ENCODE assay signal across 19 mouse cellular contexts in the genomic region with DNA sequence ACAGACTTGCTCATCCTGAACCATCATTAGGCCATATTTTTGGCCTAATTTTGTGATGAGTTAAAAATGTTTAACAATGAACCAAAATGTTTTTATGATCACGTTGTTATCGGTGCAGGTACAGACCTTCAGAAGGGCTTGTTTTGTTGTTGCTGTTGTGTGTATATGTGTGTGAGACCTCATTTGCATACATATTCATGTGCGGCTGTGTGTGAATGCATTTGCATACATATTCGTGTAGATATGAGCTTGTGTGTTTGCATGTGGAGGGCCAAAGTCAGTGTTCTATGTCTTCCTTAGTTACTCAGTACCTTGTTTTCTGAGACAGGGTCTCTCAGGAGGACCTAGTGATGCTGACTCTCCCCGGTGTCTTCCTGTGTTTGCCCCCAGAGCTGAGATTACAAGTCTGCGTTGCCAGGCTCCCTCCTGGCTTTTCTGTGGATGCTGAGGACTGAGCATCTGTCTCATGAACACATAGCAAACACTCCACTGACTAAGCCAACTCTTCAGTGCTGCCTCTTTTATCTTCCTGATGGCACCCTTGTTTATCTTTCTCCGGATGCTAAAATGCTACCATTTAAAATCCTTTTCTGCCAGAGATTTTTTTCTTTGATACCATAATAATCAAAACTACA.
DNase-seq lines count a peak whose midpoint lies in the region; ATAC-seq lines count a peak whose summit lies in the region.
"Had no signal": no experiment of that assay in that cellular context is flagged by ENCODE, and none has a peak within 500 bp of the region (broad histone marks: within the 10 kb centered on the region; RNA-seq: fewer than 3 reads in every experiment).

No protein-coding gene starts in this region.

- no peak overlapping the region for H3K4me2 ChIP-seq in forebrain, embryonic 14.5 days (ENCODE audit: low read length)
- no peak overlapping the region for H3K4me2 ChIP-seq in forebrain, embryonic 12.5 days
- no peak overlapping the region for H3K4me2 ChIP-seq in neural tube, embryonic 12.5 days (replicated peaks)
- H3K4me2 ChIP-seq in neural tube, embryonic 15.5 days = no peak overlapping the region
- no peak overlapping the region for H3K4me2 ChIP-seq in midbrain, embryonic 14.5 days (ENCODE audit: low read length)

- H3K9me3 ChIP-seq in forebrain, embryonic 14.5 days (replicated peaks; ENCODE audit: control insufficient read depth, low read length) = no peaks in the 10 kb centered on the region; the same call in 1 of the 2 replicates
- no peaks in the 10 kb centered on the region for H3K9me3 ChIP-seq in forebrain, embryonic 12.5 days
- no peaks in the 10 kb centered on the region for H3K9me3 ChIP-seq in neural tube, embryonic 12.5 days
- H3K9me3 ChIP-seq in neural tube, embryonic 15.5 days (replicated peaks) = 0 out of 2 replicates have a peak, but pooled peaks cover 2% of the 10 kb centered on the region
- peaks cover 5% of the 10 kb centered on the region for H3K9me3 ChIP-seq in midbrain, embryonic 14.5 days (ENCODE audit: control insufficient read depth, low read length)
- no peaks in the 10 kb centered on the region; the same call in 1 of the 2 replicates for H3K9me3 ChIP-seq in heart, embryonic 10.5 days

- H3K4me1 ChIP-seq in forebrain, embryonic 14.5 days (ENCODE audit: control insufficient read depth, insufficient read depth, low read length) = no peaks in the 10 kb centered on the region
- no peaks in the 10 kb centered on the region; the same call in 1 of the 2 replicates for H3K4me1 ChIP-seq in forebrain, embryonic 12.5 days
- H3K4me1 ChIP-seq in neural tube, embryonic 12.5 days = no peaks in the 10 kb centered on the region
- H3K4me1 ChIP-seq in neural tube, embryonic 15.5 days = no peaks in the 10 kb centered on the region
- no peaks in the 10 kb centered on the region for H3K4me1 ChIP-seq in midbrain, embryonic 14.5 days (ENCODE audit: control insufficient read depth, insufficient read depth, low read length)
- H3K4me1 ChIP-seq in heart, embryonic 10.5 days = no peaks in the 10 kb centered on the region

- peak; percentile 60; the same call in 1 of the 2 replicates for ATAC-seq in forebrain, embryonic 14.5 days
- ATAC-seq in forebrain, embryonic 12.5 days (ENCODE audit: low FRiP score) = no peak
- ATAC-seq in neural tube, embryonic 12.5 days (ENCODE audit: low FRiP score, low read depth) = peak; percentile 43; the same call in 1 of the 2 replicates
- no peak for ATAC-seq in neural tube, embryonic 15.5 days (ENCODE audit: low FRiP score)
- no peak for ATAC-seq in midbrain, embryonic 14.5 days (ENCODE audit: low FRiP score, low TSS enrichment)
- ATAC-seq: liver, postnatal 0 days had no signal

- no peak overlapping the region for H3K9ac ChIP-seq in forebrain, embryonic 14.5 days (ENCODE audit: low read length)
- no peak overlapping the region for H3K9ac ChIP-seq in forebrain, embryonic 12.5 days
- H3K9ac ChIP-seq in neural tube, embryonic 12.5 days = no peak overlapping the region
- no peak overlapping the region for H3K9ac ChIP-seq in neural tube, embryonic 15.5 days (replicated peaks)
- H3K9ac ChIP-seq in midbrain, embryonic 14.5 days (replicated peaks; ENCODE audit: low read length) = 0 out of 2 replicates have a peak overlapping the region, but pooled peaks have one; percentile 3
- H3K9ac ChIP-seq: liver, postnatal 0 days had no signal

- WGBS in forebrain, embryonic 14.5 days = 75% methylated on average over 7 of the region's 7 CpGs
- WGBS in forebrain, embryonic 12.5 days = 84% methylated on average over 7 of the region's 7 CpGs
- WGBS in neural tube, embryonic 12.5 days = 72% methylated on average over 7 of the region's 7 CpGs
- 55% methylated on average over 7 of the region's 7 CpGs for WGBS in neural tube, embryonic 15.5 days
- 45% methylated on average over 7 of the region's 7 CpGs for WGBS in midbrain, embryonic 14.5 days
- 82% methylated on average over 7 of the region's 7 CpGs for WGBS in heart, embryonic 10.5 days

- H3K27me3 ChIP-seq in forebrain, embryonic 14.5 days (replicated peaks; ENCODE audit: control insufficient read depth, insufficient read depth, low read length) = no peaks in the 10 kb centered on the region
- H3K27me3 ChIP-seq in forebrain, embryonic 12.5 days = no peaks in the 10 kb centered on the region
- H3K27me3 ChIP-seq in neural tube, embryonic 12.5 days (replicated peaks) = no peaks in the 10 kb centered on the region
- H3K27me3 ChIP-seq in neural tube, embryonic 15.5 days (replicated peaks) = no peaks in the 10 kb centered on the region
- H3K27me3 ChIP-seq in midbrain, embryonic 14.5 days (ENCODE audit: control insufficient read depth, insufficient read depth, low read length) = no peaks in the 10 kb centered on the region
- H3K27me3 ChIP-seq in heart, embryonic 10.5 days (ENCODE audit: insufficient read depth, poor library complexity, severe bottlenecking) = no peaks in the 10 kb centered on the region

- peak; percentile 51 for DNase-seq in forebrain, embryonic 14.5 days (ENCODE audit: low spot score)
- DNase-seq in layer of hippocampus, adult 11-12 months (ENCODE audit: low spot score) = peak; percentile 12
- peak; percentile 38 for DNase-seq in midbrain, embryonic 14.5 days
- DNase-seq in heart, embryonic 10.5 days (ENCODE audit: low spot score) = no peak
- DNase-seq in retina, postnatal 1 day = no peak
- DNase-seq: adrenal gland, postnatal 14 days; cerebellum, postnatal 25 days; gastrocnemius, postnatal 14 days; heart, postnatal 14 days; kidney, adult 9 months; kidney, postnatal 4 days; liver; liver, postnatal 0 days; lung, postnatal 14 days; right cerebral cortex, postnatal 25 days; thymus, postnatal 14 days had no signal

- no peak overlapping the region for H3K27ac ChIP-seq in forebrain, embryonic 14.5 days (ENCODE audit: low read depth, low read length)
- no peak overlapping the region for H3K27ac ChIP-seq in forebrain, embryonic 12.5 days
- H3K27ac ChIP-seq in neural tube, embryonic 12.5 days = no peak overlapping the region
- no peak overlapping the region for H3K27ac ChIP-seq in neural tube, embryonic 15.5 days (replicated peaks)
- no peak overlapping the region for H3K27ac ChIP-seq in midbrain, embryonic 14.5 days (replicated peaks; ENCODE audit: low read depth, low read length)
- H3K27ac ChIP-seq in heart, embryonic 10.5 days = no peak overlapping the region

- H3K4me3 ChIP-seq in forebrain, embryonic 14.5 days (ENCODE audit: low read depth, low read length) = no peak overlapping the region
- H3K4me3 ChIP-seq in forebrain, embryonic 12.5 days (replicated peaks) = no peak overlapping the region
- no peak overlapping the region for H3K4me3 ChIP-seq in neural tube, embryonic 12.5 days
- H3K4me3 ChIP-seq in neural tube, embryonic 15.5 days (replicated peaks) = no peak overlapping the region
- no peak overlapping the region for H3K4me3 ChIP-seq in midbrain, embryonic 14.5 days (replicated peaks; ENCODE audit: low read depth, low read length)
- H3K4me3 ChIP-seq in heart, embryonic 10.5 days = no peak overlapping the region

- no peaks in the 10 kb centered on the region for H3K36me3 ChIP-seq in forebrain, embryonic 14.5 days (ENCODE audit: control insufficient read depth, insufficient read depth, low read length)
- no peaks in the 10 kb centered on the region for H3K36me3 ChIP-seq in forebrain, embryonic 12.5 days (replicated peaks)
- no peaks in the 10 kb centered on the region for H3K36me3 ChIP-seq in neural tube, embryonic 12.5 days
- no peaks in the 10 kb centered on the region for H3K36me3 ChIP-seq in neural tube, embryonic 15.5 days
- no peaks in the 10 kb centered on the region for H3K36me3 ChIP-seq in midbrain, embryonic 14.5 days (ENCODE audit: control insufficient read depth, insufficient read depth, low read length)
- H3K36me3 ChIP-seq in heart, embryonic 10.5 days = no peaks in the 10 kb centered on the region

Comparison
In these comparisons a context has a peak if more than half of its experiments do, and no peak if none do; other contexts are left out.
1. ATAC-seq: peak in forebrain, embryonic 14.5 days (single experiment) and neural tube, embryonic 12.5 days (single experiment); none in forebrain, embryonic 12.5 days (single experiment), neural tube, embryonic 15.5 days (single experiment) and midbrain, embryonic 14.5 days (single experiment).
2. DNase-seq: peak in forebrain, embryonic 14.5 days (single experiment), layer of hippocampus, adult 11-12 months (single experiment) and midbrain, embryonic 14.5 days (single experiment); none in heart, embryonic 10.5 days (single experiment) and retina, postnatal 1 day (single experiment).